Mouse (Mus musculus) spleen, adult 2 months (tissue): ENCODE results near the gene Ppp1r11. TPM values are rescaled to one million over a fixed set of nuclear protein-coding genes. Genes with fewer than 3 reads are reported as not detected.

Experiments
- DNase-seq, 2 experiments: peaks; one replicate each; pipeline versions ENCODE4 v3.0.0 to v3.0.0-alpha.2; 2012 to 2021; ENCODE audit warnings: low spot score in 2 of 2, low read depth in 1 of 2
- H3K27ac ChIP-seq: fragments of 200-500 bp; 2 replicates; pipeline ENCODE4 v1.5.1; 2012; ENCODE audit warnings: low read length, inconsistent platforms; ENCODE audit not compliant: insufficient read depth
- H3K27me3 ChIP-seq: fragments of 200-500 bp; 2 replicates; pipeline ENCODE4 v1.6.1; 2012; ENCODE audit warnings: mild to moderate bottlenecking, moderate library complexity, low read length, inconsistent platforms; ENCODE audit not compliant: control insufficient read depth, insufficient read depth
- H3K36me3 ChIP-seq: fragments of 200-500 bp; 2 replicates; pipeline ENCODE4 v1.6.1; 2012; ENCODE audit warnings: mild to moderate bottlenecking, low read length, inconsistent platforms; ENCODE audit not compliant: control insufficient read depth, insufficient read depth
- H3K4me1 ChIP-seq: fragments of 200-500 bp; 2 replicates; pipeline ENCODE4 v1.6.1; 2011; ENCODE audit warnings: inconsistent platforms; ENCODE audit not compliant: control insufficient read depth, insufficient read depth, insufficient read length
- H3K4me3 ChIP-seq: fragments of 200-500 bp; 2 replicates; pipeline ENCODE4 v1.5.1; 2011; ENCODE audit warnings: mild to moderate bottlenecking, inconsistent platforms; ENCODE audit not compliant: insufficient read depth, insufficient read length; ENCODE audit errors: extremely low read depth
- CTCF ChIP-seq: fragments of 200-500 bp; IDR thresholded peaks from 2 replicates; pipeline ENCODE4 v1.5.1; 2011; ENCODE audit warnings: mild to moderate bottlenecking, inconsistent platforms; ENCODE audit not compliant: insufficient read depth, insufficient read length, insufficient replicate concordance; ENCODE audit errors: extremely low read depth
- POLR2A ChIP-seq: fragments of 200-500 bp; IDR thresholded peaks from 2 replicates; pipeline ENCODE4 v1.6.1; 2011; ENCODE audit warnings: low read depth, low read length, inconsistent platforms
- WGBS: fragments of 180-500 bp; shearing (Covaris S2); methylation state at CpG from one replicate; pipeline ENCODE4 v1.1.7; 2018; 5-methylcytosine and 5-hydroxymethylcytosine counted together
- polyA plus RNA-seq: library from polyadenylated mRNA; depleted of rRNA; stranded (reverse); fragments of >200 nt; gene quantifications from 2 replicates; pipeline ENCODE4 v1.2.3, GENCODE M21; 2012

Ppp1r11 gene
- polyA plus RNA-seq, 1 experiment = 36.3 TPM

- no peaks in the 10 kb centered on the region for H3K4me1 ChIP-seq
- H3K4me3 ChIP-seq = no peak overlapping the region
- TF ChIP-seq POLR2A (no peak), CTCF (no peak)
- no peak for DNase-seq
- no peaks in the 10 kb centered on the region for H3K27me3 ChIP-seq
- H3K27ac ChIP-seq = no peak overlapping the region
- WGBS = 85% methylated on average over 4 of the region's 4 CpGs
- no peaks in the 10 kb centered on the region for H3K36me3 ChIP-seq
These were observed 28.8 kb downstream of the Ppp1r11 start for GRCm38 (mm10) chr17:36922715-36923114.

GRCm38 (mm10) chr17:36920239-36920638 is 31.3 kb downstream of the Ppp1r11 start:
- H3K36me3 ChIP-seq = no peaks in the 10 kb centered on the region
- H3K27me3 ChIP-seq = no peaks in the 10 kb centered on the region
- TF ChIP-seq CTCF = no peak
- no peak for TF ChIP-seq POLR2A
- H3K4me3 ChIP-seq = no peak overlapping the region
- 67% methylated on average over 15 of the region's 15 CpGs for WGBS
- no peaks in the 10 kb centered on the region for H3K4me1 ChIP-seq
- DNase-seq = no peak
- no peak overlapping the region for H3K27ac ChIP-seq

GRCm38 (mm10) chr17:36915076-36915475 is 36.5 kb downstream of the Ppp1r11 start:
- H3K4me3 ChIP-seq = no peak overlapping the region
- DNase-seq = peak; percentile 11 to 30

GRCm38 (mm10) chr17:36914108-36914507 is 37.4 kb downstream of the Ppp1r11 start:
- TF ChIP-seq CTCF (peak; percentile 43; the same call in 1 of the 2 replicates), POLR2A (no peak)
- H3K4me1 ChIP-seq = no peaks in the 10 kb centered on the region
- H3K4me3 ChIP-seq = no peak overlapping the region
- H3K27ac ChIP-seq = no peak overlapping the region
- DNase-seq = peak; percentile 50 to 68
- 20% methylated on average over 2 of the region's 2 CpGs for WGBS
- no peaks in the 10 kb centered on the region for H3K36me3 ChIP-seq
- peaks cover 2% of the 10 kb centered on the region; the same call in 1 of the 2 replicates for H3K27me3 ChIP-seq

More at GRCm38 (mm10) chr17:36915076-36915475, 36.5 kb downstream of the Ppp1r11 start:
- no peaks in the 10 kb centered on the region for H3K4me1 ChIP-seq
- H3K36me3 ChIP-seq = no peaks in the 10 kb centered on the region
- WGBS = 13% methylated on average over 9 of the region's 9 CpGs
- no peaks in the 10 kb centered on the region for H3K27me3 ChIP-seq
- no peak for TF ChIP-seq POLR2A
- peak; percentile 79; the same call in 1 of the 2 replicates for TF ChIP-seq CTCF
- no peak overlapping the region for H3K27ac ChIP-seq

- H3K27ac ChIP-seq = no peak overlapping the region
- H3K4me3 ChIP-seq = no peak overlapping the region
- 67% methylated on average over 2 of the region's 2 CpGs for WGBS
- H3K27me3 ChIP-seq = peaks cover 2% of the 10 kb centered on the region; the same call in 1 of the 2 replicates
- no peaks in the 10 kb centered on the region for H3K4me1 ChIP-seq
- no peak for TF ChIP-seq POLR2A
- TF ChIP-seq CTCF = no peak
- no peaks in the 10 kb centered on the region for H3K36me3 ChIP-seq
- DNase-seq = no peak
These were observed 39.5 kb downstream of the Ppp1r11 start for GRCm38 (mm10) chr17:36912031-36912430.

GRCm38 (mm10) chr17:36909802-36910201 is 41.7 kb downstream of the Ppp1r11 start:
- DNase-seq = no peak
- WGBS = 45% methylated on average over 4 of the region's 4 CpGs
- H3K27me3 ChIP-seq = peaks cover 2% of the 10 kb centered on the region; the same call in 1 of the 2 replicates

GRCm38 (mm10) chr17:36908235-36908634 is 43.3 kb downstream of the Ppp1r11 start:
- TF ChIP-seq CTCF (no peak), POLR2A (no peak)
- H3K27ac ChIP-seq = no peak overlapping the region
- no peak overlapping the region for H3K4me3 ChIP-seq
- no peaks in the 10 kb centered on the region for H3K4me1 ChIP-seq
- H3K36me3 ChIP-seq = no peaks in the 10 kb centered on the region
- WGBS = 47% methylated on average over 1 of the region's 1 CpGs
- H3K27me3 ChIP-seq = peaks cover 2% of the 10 kb centered on the region; the same call in 1 of the 2 replicates
- no peak for DNase-seq

More at GRCm38 (mm10) chr17:36909802-36910201, 41.7 kb downstream of the Ppp1r11 start:
- no peak overlapping the region for H3K27ac ChIP-seq
- no peak overlapping the region for H3K4me3 ChIP-seq
- no peaks in the 10 kb centered on the region for H3K36me3 ChIP-seq
- no peaks in the 10 kb centered on the region for H3K4me1 ChIP-seq
- TF ChIP-seq CTCF (no peak), POLR2A (no peak)

GRCm38 (mm10) chr17:36903651-36904050 is 47.9 kb downstream of the Ppp1r11 start:
- 70% methylated on average over 3 of the region's 3 CpGs for WGBS
- no peaks in the 10 kb centered on the region for H3K4me1 ChIP-seq
- TF ChIP-seq POLR2A = no peak
- TF ChIP-seq CTCF = no peak
- no peaks in the 10 kb centered on the region for H3K27me3 ChIP-seq
- H3K27ac ChIP-seq = no peak overlapping the region
- no peak overlapping the region for H3K4me3 ChIP-seq
- no peak for DNase-seq
- no peaks in the 10 kb centered on the region for H3K36me3 ChIP-seq
